Mouse (Mus musculus) urinary bladder, postnatal 25 days (tissue): Measurements from ENCODE around the gene Podnl1.

Source experiments
- DNase-seq: peaks from one replicate; pipeline ENCODE4 v3.0.0; 2022; ENCODE audit warnings: low spot score

The Podnl1 gene

DNA sequence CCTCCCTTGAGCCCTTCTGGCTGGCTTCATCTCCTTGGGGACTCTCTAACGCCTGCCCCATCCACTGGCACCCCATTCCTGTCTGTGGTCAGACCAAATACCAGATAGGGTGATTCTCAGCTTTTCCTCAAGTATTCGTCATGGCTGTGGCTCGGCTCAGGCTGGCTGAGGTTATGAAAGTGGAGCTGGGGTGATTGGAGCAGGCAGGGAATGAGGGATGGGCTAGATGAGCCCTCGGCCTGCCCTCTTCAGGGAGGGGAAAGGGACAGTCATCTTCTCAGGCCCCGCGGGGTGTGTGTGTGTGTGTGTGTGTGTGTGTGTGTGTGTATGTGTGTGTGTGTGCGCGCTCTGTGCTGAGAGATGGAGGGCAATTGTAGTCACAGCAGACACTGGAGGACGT lies at the start of gene Podnl1:
Podnl1 (plus strand) TSS at position 334 of the 400 bp plus-strand sequence.
- DNase-seq = no peak

- no peak for DNase-seq
Measured at GRCm38 (mm10) chr8:84076412-84076811, 49.4 kb upstream of the Podnl1 start.

DNA sequence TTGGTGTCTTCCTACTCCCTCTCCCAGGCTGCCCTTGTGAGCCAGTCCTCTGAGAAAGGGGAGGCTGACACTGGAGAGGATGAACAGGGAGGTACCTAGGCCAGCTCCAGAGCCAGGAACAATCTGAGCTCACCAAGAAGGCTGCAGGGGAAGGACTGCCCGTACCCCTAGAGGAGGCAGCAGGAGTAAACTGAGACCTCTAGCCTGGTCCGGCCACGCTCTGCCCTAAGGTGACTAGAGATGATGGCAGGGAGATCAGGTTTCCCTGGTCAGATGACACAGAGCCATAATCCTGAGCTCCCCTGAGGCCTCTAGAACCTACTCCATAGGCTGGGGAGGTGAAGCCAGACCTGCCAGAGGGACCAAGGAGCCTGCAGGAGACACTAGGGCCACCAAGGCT lies 48.9 kb upstream of the Podnl1 start:
- DNase-seq = no peak

- DNase-seq = no peak
Measured at GRCm38 (mm10) chr8:84079206-84079605, 46.6 kb upstream of the Podnl1 start.

- no peak for DNase-seq
Measured at GRCm38 (mm10) chr8:84083829-84084241, 42.0 kb upstream of the Podnl1 start.

DNA sequence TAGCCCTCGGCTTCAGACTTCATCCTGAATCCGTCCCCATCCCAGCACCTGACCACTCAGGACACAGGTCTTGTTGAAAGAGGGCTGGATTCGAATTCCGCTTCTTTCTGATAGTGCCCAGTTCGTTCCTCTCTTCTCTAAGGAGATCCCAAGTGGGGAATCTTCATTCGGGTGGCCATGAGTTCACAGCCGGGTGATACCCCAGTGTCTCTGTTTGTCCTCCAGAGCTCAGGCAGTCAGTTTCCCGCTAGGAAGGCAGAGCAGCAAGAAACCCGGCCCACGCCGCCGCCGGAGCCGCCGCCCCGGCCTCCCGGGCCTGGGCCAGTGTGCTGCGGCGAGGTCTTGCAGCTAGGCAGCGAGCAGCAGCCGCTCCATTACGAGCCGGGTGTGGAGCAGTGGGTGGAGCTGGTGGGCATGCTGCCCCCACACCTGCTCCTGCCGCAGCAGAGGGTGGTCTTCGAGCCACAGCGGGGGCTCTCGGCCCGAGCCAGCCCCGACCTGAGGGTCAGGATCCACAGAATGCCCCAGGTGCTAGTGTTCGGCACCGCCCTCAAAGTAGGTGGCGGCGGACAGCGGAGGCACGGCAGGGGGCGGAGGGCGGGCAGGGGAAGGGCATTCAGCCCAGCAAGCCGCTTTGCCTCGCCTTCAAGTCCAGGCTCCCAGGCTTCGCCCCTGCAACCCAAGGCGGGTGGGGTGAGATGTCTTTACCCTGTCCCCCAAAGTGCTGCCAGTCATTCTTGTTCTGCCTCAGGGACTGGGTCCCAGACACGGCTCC lies 41.3 kb upstream of the Podnl1 start:
- DNase-seq = no peak

- no peak for DNase-seq
Measured at GRCm38 (mm10) chr8:84087156-84087555, 38.6 kb upstream of the Podnl1 start.

- no peak for DNase-seq
Measured at GRCm38 (mm10) chr8:84087821-84088220, 38.0 kb upstream of the Podnl1 start.

- DNase-seq = no peak
Measured at GRCm38 (mm10) chr8:84089277-84089676, 36.5 kb upstream of the Podnl1 start.

DNA sequence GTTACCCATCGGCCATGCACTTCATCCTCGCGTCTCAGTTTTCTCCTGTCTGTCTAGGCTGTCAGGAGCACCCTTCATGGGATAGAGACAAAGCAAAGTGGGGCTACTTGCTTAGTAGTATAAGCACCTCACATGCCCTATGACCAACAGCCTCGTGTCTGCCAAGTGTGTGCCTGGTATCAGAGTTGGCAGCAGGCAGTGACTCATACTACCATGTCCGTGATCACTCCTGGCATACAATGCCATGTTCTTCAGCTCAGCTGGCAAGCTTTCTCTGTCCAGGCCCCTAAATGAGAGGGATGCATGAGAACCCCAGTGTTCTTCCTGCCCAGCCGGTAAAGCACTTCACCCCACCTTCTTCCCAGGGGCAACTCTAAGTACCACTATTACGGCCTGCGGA lies 35.2 kb upstream of the Podnl1 start:
- no peak for DNase-seq

GRCm38 (mm10) chr8:84096061-84096460 lies 29.7 kb upstream of the Podnl1 start:
- peak; percentile 2 for DNase-seq

GRCm38 (mm10) chr8:84098376-84098775 lies 27.4 kb upstream of the Podnl1 start:
- no peak for DNase-seq

- DNase-seq = no peak
Measured at GRCm38 (mm10) chr8:84101476-84102270, 24.1 kb upstream of the Podnl1 start.

DNA sequence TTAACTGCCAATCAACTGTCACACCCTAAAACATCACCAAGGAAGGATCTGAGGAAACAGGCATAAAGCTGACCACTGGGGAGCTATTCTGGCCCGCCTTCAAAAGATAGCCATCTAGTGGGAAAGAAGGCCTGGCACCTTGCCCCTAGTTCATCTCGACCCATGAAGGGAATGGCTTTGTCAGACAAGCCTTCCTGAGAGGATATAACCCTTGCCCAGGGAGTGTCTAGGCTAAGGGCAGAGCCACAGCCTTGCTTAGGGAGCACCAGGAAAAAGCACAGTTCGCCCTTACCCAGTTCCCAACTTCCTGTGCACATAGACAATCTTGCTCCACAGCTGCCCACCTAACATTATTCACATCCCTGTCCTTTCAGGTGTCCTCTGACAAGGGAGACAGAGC lies 22.2 kb upstream of the Podnl1 start:
- DNase-seq = no peak

GRCm38 (mm10) chr8:84104221-84104620 lies 21.6 kb upstream of the Podnl1 start:
- DNase-seq = no peak

- DNase-seq = peak; percentile 95
Measured at GRCm38 (mm10) chr8:84104697-84105609, 20.8 kb upstream of the Podnl1 start, which contains the start of gene Dcaf15. TSS of gene Dcaf15 (minus strand) at chr8:84104768.

DNA sequence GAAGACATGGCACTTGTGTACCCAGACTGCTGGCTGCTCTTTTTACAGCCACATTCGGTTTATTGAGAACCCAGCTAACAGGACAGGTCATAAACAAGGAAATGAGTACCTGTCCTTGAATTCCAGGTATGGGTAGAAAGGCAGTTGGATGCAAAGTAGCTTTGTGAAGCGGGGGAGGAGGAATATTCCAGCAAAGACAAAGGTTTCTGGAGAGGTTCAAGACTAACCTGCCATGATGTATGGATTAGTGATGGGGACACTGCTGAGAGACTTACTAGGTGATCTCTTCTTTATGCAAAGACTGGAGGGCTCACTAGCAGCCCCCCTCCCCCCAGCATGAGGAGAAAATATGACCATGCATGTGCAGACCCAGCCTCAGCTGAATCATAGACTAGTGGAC lies 20.1 kb upstream of the Podnl1 start:
- DNase-seq = no peak

DNA sequence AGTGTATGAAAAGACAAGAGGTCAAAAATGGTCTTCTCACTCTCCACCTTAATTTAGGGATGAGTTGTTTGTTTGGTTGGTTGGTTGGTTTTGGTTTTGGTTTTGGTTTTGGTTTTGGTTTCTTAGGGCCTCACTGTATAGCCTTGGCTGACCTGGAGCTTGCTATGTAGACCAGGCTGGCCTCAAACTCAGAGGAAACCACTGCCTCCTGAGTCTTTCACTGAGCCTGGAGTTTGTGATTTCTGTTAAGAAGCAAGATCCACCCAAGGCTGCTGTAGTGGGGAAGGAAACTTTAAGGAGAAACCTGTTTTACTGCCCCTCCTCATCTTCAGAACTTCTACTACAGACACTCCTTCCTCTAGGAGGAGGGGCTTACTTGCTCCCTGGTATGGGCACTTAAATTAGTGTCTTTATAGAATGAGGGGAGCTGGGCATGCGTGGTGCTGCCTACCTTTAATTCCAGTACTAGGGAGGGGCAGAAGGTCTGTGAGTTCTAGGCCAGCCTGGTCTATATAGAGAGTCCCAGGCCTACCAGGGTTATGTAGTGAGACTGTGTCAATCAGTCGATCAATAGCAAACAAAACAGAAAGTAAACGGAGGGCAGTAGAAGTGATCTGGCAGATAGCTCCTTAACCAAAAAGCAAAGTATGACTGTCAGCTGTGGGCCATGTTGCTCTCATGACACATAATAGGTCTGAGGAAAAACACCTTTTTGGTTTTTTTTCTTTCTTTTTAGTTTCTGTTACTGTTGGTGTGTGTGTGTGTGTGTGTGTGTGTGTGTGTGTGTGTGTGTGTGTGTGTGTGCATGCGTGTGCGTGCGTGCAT lies 19.4 kb upstream of the Podnl1 start:
- no peak for DNase-seq

- DNase-seq = no peak
Measured at GRCm38 (mm10) chr8:84115646-84116045, 10.1 kb upstream of the Podnl1 start.

GRCm38 (mm10) chr8:84122151-84122550 lies 3.6 kb upstream of the Podnl1 start:
- no peak for DNase-seq

DNA sequence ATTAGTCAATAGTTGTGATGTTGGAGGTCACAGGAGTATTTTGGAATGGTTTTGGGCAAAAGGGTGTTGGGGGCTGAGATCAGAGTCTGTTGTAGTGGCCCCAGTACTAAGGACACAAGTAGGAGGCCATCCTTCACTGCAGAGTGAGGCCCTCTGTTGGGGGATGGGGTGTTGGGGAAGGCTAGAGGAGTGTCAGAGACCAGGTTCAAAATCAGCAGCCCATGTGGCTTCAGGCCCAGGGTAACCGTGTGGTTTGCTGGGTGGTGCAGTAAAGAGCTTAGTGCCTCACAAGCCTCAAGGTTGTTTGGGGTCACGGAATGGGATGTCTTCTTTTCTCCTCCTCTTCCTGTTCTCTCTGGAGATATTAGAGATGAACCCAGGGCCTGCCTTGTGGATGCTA lies 953 bp downstream of the Podnl1 start:
- DNase-seq = no peak
